Mouse (Mus musculus): ENCODE results near the gene Ube2l3.

GRCm38 (mm10) chr16:17209404-17209960 lies 7.0 kb upstream of the Ube2l3 start:
- no peak for TF ChIP-seq CTCF (IDR thresholded peaks at IDR 0.05; ENCODE audit: control insufficient read depth, insufficient read depth, low read length)
- no peak for TF ChIP-seq POLR2A (IDR thresholded peaks at IDR 0.05; ENCODE audit: borderline replicate concordance, control insufficient read depth, low read depth, low read length)

Data from bone marrow, adult 2 months (tissue).